Mouse (Mus musculus) naive thymus-derived CD4-positive, alpha-beta T cell, adult 2 months (primary cell): Measurements from ENCODE around the gene Malsu1.

Experiments
- DNase-seq: peaks from one replicate; pipeline ENCODE4 v3.0.0-alpha.2; 2011; ENCODE audit warnings: low read depth

Gene Malsu1

DNA sequence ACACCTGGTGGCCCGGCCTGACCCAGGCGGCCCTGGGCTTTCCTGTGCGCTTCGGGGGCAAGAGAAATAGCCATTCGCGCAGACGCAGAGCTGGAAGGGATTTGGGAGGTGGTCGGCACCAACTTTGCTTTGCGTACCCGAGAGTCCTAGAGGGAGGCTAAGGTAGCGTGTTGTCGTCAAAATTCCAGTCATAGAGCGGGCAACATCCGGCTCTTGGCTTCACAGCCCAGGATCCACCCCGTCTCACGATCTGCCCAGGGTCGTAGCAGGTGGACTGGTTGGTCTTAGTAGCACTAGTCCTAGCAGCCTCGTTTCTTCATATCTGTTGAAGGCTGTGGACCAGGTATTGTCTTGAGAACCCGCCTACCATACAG lies 509 bp downstream of the Malsu1 start:
- DNase-seq, result peak; percentile 69

DNA sequence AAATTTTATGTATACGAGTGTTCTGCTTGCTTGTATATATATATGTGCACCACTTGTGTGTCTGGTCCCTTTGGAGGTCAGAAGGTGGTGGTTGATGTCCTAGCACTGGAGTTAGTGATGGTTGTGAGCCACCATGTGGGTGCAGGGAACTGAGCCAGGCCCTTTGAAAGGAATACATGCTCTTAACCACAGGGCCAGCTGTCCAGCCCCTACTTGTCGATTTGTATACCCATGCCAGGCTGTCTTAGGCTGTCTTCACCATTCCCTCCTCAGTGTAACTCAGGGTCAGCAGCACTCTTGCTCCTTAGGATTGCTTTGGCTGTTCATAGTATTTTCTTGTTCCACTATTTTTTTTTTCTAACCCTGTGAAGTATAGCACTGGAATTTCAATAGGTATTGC lies 4.3 kb downstream of the Malsu1 start:
- no peak for DNase-seq

GRCm38 (mm10) chr6:49079313-49079712 lies 5.7 kb downstream of the Malsu1 start:
- DNase-seq, result no peak

DNA sequence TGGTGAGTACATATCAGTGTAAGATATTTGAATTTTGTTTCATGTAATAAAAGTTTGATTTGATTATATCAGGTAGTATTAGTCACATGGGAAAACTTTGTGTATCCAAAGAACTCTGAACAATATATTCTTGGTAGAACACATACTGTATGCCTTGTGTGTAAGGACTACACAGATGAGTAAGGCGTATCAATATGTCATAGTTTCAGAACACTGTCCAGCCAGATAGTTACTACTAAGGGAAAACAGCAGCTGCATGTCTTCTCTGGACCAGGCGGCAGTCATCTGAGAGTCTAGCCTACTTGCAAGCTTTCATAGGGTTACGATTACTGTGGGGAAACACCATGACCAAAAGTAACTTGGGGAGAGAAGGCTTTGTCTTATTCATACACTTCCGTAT lies 9.4 kb downstream of the Malsu1 start:
- no peak for DNase-seq

- no peak for DNase-seq
These were observed 21.4 kb downstream of the Malsu1 start for GRCm38 (mm10) chr6:49094968-49095367.

- DNase-seq, result no peak
These were observed 22.8 kb downstream of the Malsu1 start for GRCm38 (mm10) chr6:49096421-49096820.

GRCm38 (mm10) chr6:49096933-49097461 lies 23.4 kb downstream of the Malsu1 start:
- DNase-seq, result no peak

DNA sequence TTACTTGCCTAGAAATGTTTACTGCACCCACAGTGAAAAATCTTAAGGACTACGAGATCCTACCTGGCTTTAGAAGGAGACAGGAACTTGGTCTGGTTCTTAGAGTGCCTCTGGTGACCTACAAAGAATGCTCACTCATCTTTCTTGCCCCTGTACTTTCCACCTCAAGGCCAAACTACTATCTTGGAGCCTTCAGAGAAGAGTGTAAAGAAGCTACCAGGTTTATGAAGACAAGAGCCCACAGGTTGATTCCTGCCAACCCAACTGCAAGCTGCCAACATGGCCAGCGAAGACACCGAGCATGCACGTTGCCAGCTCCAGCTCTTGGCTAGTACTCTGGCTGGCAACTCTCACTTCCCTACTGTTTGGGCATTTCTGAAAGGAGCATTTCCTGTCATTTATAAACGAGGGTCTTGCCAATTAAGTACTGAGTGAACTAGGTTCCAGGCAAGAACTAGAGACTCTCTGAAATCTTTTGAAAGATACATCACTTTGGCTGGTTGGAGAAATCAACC lies 24.1 kb downstream of the Malsu1 start:
- no peak for DNase-seq

- no peak for DNase-seq
These were observed 25.5 kb downstream of the Malsu1 start for GRCm38 (mm10) chr6:49099086-49099485.

DNA sequence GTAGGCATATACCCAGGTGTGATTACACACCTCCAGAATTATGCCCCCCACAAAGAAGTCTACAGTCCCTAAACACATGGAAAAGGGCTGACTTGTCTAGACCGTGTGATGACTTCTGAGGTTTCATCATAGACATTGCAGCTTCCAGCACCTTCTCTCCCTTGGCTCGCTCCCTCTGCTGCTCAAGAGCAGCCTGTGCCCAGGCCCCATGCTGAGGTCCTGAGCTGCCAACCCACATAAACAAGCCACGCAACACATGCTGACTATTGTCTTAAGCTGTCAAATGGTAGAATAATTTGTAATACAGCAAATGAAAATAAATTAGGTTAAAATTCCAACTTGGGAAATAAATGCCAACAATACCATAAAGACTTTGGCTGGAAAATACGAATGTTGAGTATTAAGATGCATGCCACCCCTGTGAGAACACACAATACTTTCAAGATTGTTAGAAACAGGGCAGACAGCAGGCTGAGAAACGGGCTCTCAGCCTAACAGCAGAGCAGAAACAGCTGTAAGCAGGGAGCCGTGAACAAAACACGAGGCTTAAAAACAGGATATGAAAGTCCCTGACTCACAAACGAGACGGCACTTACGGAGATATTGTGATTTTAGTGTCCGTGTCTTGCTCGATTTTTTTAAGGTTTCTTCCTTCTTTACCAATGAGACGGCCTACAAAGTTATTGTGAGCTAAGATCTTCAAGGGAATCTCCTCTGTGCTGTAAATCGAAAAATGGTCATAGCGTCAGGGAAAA lies 33.3 kb downstream of the Malsu1 start:
- DNase-seq, result no peak

- no peak for DNase-seq
These were observed 35.6 kb downstream of the Malsu1 start for GRCm38 (mm10) chr6:49109196-49109595.

DNA sequence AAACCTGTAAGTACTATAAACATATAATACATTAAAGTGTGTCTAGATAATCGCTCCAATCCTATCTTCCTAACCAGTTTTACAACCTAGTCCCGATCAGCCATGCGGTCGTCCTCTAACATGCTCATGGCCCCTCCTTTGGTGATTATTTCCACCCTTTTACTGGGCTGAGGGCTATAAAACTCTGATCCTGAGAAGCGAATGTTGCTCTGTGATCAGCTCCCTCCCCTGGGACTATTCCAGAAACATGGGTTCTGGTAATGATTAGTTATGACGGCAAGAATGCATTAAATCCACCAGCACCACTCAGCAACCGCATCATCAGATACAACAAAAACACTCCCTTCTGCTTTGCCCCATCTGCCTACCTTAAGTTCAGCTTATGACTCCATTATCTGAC lies 40.3 kb downstream of the Malsu1 start:
- no peak for DNase-seq

DNA sequence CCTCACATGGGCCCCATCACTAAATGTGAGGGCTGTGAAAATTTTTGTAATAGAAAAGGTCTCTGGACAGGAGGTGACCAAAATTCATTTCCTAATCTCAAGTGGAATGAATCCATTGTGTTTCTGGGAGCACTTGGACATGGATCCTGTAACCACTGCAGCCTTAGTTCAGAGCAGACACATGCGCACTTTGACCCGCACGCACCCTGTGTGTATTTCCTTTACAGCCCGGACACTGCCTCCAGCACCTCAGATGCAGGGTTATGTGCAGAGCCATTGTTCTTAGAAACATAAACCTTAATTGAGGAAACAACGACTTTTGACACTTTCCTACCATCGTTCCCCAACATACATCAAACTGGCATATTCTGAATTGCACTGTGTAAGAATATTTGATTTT lies 40.9 kb downstream of the Malsu1 start:
- no peak for DNase-seq

GRCm38 (mm10) chr6:49115550-49115949 lies 42.0 kb downstream of the Malsu1 start:
- no peak for DNase-seq

GRCm38 (mm10) chr6:49116241-49116640 lies 42.6 kb downstream of the Malsu1 start:
- no peak for DNase-seq

- DNase-seq, result no peak
These were observed 44.9 kb downstream of the Malsu1 start for GRCm38 (mm10) chr6:49118446-49118845.

- no peak for DNase-seq
These were observed 46.0 kb downstream of the Malsu1 start for GRCm38 (mm10) chr6:49119462-49120135.

GRCm38 (mm10) chr6:49120370-49120769 lies 46.8 kb downstream of the Malsu1 start:
- no peak for DNase-seq

GRCm38 (mm10) chr6:49130328-49130727 lies 56.7 kb downstream of the Malsu1 start:
- DNase-seq, result no peak

GRCm38 (mm10) chr6:49131855-49132254 lies 58.3 kb downstream of the Malsu1 start:
- no peak for DNase-seq

DNA sequence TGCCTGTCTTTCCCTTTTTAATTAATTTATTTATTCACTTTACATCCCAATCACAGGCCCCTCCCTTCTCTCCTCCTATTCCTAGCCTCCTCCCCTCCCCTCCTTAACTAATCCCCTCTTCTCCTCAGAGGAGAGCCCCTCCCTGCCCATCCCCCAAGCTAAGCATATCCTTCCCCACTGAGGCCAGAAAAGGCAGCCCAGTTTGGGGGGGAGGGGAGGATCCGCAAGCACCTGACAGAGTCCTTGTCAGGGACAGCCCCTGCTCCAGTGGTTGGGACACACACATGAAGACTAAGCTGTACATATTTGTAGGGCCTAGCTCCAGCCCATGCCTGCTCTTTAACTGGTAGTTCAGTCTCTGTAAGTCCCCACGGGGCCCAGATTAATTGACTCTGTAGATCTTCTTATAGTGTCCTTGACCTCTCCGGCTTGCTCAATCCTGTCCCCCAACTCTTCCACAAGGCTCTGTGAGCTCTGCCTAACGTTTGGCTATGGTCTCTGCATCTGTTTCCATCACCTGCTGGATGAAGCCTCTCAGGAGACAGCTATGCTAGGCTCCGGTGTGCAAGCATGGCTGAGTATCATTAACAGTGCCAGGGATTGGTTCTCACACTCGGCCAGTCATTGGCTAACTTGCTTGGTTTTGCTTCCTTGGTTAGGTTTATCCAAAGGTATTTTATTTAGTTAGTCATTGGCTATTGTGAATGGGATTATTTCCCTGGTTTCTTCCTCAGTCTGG lies 58.9 kb downstream of the Malsu1 start:
- no peak for DNase-seq
